Mouse (Mus musculus) spleen, adult 18-20 months (tissue): ENCODE data around the gene Dip2a.
A peak's percentile ranks its signal among the peaks of the same experiment; 100 is the strongest.

ENCODE experiments used
- DNase-seq, 2 experiments: peaks; one replicate each; pipeline ENCODE4 v3.0.0; 2022; ENCODE audit warnings: mixed read lengths in 2 of 2

The Dip2a gene

GRCm38 (mm10) chr10:76300133-76300532 is 45.0 kb downstream of the Dip2a start:
- no peak for DNase-seq

- no peak for DNase-seq
Observed at GRCm38 (mm10) chr10:76293222-76293621, 51.9 kb downstream of the Dip2a start.

DNA sequence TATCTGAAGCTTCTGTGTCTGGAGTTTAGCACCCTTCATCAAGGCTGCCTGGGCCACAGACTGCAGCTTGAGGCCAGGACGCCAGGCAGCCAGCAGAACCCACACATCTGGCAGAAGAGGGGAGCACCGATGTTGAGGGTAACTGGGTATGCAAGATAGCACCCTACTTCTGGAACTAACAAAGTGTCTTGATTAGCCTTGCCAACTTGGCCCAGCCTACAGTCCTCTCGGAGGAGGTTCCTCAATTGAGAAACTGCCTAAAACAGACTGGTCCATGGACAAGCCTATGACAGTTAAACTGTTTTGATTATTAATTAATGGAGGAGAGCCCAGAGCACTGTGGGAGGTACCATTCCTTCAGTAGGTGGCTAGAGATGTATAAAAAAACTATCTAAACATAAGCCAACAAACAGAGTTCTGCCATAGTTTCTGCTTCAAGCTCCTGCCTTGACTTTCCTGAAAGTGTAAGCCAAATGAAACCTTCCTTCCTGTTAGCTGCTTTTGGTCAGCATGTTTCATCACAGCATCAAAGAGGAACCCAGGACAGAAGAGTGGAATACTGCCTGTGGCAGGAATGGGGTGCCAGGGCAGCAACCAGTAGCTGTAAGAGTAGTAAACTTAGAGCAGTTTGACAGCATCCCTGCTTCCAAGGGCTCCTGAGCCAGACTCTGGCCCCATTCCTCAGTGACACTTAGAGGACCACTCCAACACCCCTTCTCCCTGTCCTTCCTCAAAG is 55.0 kb downstream of the Dip2a start:
- no peak for DNase-seq

GRCm38 (mm10) chr10:76289052-76289451 is 56.0 kb downstream of the Dip2a start:
- DNase-seq, result no peak

GRCm38 (mm10) chr10:76288268-76288993 is 56.7 kb downstream of the Dip2a start:
- no peak for DNase-seq

- no peak for DNase-seq
Observed at GRCm38 (mm10) chr10:76278541-76279097, 66.5 kb downstream of the Dip2a start.

DNA sequence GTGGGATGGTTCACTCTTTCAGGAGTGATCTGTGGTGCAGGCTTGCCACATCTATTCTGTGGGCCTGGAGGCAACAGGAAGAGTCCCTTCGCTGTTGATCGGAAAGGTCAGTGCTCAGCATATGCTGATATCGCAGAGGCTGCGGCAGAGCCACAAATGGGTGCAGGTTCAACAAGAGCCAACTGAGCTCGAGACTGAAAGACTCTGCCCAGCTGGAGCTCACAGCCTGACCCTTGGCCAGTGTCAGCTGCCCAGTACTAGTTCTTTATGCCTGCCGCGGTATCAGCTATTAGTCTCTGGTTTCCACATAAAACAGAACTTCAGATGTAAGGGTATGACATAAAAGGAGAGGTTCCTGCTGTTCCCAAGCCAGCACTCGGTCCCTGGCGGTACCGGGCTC is 69.8 kb downstream of the Dip2a start:
- DNase-seq, result no peak

GRCm38 (mm10) chr10:76271238-76271637 is 73.9 kb downstream of the Dip2a start:
- peak in 1 of 2 experiments; percentile 49 for DNase-seq

GRCm38 (mm10) chr10:76262431-76262830 is 82.7 kb downstream of the Dip2a start:
- no peak for DNase-seq

- DNase-seq, result no peak
Observed at GRCm38 (mm10) chr10:76261447-76261846, 83.6 kb downstream of the Dip2a start.

- no peak for DNase-seq
Observed at GRCm38 (mm10) chr10:76260358-76261059, 84.6 kb downstream of the Dip2a start.

GRCm38 (mm10) chr10:76259566-76260232 is 85.4 kb downstream of the Dip2a start:
- no peak for DNase-seq

DNA sequence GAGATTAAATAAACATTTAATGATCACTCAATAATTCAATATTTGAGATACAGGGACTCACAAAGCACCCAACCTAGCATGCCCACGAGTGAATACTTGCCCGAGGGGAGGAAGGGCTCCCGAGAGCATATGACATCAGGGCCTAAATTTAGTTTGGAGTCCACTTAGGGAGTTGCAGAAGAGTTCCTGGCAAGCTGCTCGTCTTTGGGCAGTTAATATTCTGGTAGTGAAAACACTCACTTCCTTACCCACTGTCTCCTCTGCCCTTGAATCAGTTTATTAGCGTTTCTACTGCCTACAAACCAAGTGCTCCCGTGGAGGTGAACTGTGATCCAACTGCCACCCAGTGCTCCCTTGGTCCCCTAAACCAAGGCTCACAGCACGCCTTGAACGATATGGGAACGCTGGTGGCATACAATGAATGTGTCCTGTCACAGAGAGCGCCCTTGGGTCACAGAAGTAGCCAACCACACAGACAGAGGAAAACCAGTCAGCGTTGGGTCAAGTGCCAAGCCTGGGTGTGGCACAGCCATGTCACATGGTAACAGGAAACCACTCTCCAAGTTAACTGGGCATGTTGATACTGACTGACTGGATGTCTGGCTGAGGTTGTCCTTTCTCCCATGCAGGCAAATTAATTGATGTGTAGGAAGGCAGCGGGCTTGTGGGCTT is 87.2 kb downstream of the Dip2a start:
- DNase-seq, result no peak

DNA sequence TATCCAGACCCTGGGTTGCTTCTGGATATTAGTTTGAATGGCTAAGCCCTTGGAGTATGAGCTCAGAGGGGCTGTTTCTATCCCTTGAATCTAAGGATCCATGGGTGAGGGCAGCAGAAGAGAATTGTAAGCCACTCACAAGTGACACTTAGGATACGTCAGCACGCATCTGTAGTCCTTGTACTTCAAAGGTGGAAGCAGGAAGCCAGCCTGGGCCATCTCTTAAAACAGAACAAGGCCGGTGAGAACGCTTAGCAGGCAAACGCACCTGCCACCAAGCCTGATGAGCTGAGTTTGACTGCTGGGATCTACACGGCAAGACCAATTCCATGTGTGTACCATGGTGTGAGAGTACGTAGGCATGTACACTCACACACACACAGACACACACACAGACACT is 87.9 kb downstream of the Dip2a start:
- no peak for DNase-seq

- no peak for DNase-seq
Observed at GRCm38 (mm10) chr10:76255617-76256016, 89.5 kb downstream of the Dip2a start.

GRCm38 (mm10) chr10:76253536-76253935 is 91.6 kb downstream of the Dip2a start, which contains the start of gene S100b:
S100b (plus strand) TSS chr10:76253853.
- no peak for DNase-seq

DNA sequence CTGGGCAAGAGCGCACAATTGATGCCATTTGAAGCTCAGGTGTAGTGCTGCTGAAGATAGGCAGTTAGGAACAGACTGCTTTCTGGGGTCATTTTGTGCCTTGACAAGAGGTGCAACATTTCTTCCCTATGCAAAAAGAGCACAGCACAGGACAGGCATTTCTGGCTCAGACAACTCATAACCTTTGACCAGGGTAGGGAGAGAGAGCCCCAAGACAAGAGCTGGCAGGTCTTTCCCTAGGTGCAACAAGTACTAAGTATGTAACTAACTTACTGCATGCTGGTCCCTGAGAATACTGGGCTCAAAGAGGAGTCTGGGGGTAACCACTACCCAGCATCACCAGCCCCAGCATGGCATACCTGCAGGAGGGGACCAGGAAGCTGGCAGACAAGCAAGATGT is 92.0 kb downstream of the Dip2a start:
- no peak for DNase-seq

GRCm38 (mm10) chr10:76250870-76251269 is 94.2 kb downstream of the Dip2a start:
- no peak for DNase-seq

- DNase-seq, result no peak
Observed at GRCm38 (mm10) chr10:76248647-76248968, 96.5 kb downstream of the Dip2a start.

GRCm38 (mm10) chr10:76247960-76248646 is 97.0 kb downstream of the Dip2a start:
- no peak for DNase-seq

DNA sequence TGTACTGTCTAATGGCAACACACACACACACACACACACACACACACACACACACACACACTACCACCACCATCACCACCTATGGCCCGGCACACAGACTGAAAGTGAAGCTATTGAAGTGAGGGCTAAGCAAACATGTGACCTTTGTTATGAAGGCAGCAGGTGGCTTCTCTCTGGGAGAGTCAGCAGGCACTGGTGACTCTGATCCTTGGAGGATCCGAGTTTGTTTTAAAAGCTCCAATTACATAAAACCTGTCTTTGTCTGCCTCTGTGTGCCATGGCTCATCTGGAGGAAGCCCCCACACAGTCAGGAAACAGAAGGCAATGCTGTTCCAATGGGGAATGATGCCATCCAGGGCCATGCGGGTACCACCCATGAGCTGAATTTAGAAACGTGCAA is 98.5 kb downstream of the Dip2a start:
- no peak for DNase-seq

DNA sequence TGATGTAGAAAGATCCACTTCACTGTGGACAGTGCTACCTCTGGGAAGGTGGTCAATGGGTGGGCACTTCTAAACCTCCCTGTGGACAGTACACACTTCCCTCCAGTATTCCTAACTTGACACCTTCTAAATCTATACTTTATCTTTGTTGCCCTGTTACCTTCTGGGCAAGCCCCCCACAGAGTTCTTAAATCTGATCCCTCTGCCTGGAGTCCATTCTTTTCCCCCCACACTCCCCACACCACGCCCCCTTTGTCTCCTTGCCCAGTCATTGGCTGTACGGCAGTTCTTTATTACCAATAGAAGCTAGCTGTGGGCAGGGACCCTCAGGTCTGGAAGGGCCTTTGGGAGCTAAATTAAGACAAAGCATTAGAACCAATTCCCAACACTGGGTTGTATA is 100.0 kb downstream of the Dip2a start:
- DNase-seq, result no peak
